26 mouse cellular contexts compared by ENCODE assay signal in genomic region chr10:28649900-28650160, GRCm38 (mm10). TPM values are rescaled to one million over a fixed set of nuclear protein-coding genes. Genes with fewer than 3 reads are reported as not detected.
DNase-seq lines count a peak whose midpoint lies in the region; ATAC-seq and TF ChIP-seq lines count a peak whose summit lies in the region.
"Had no signal": no experiment of that assay in that cellular context is flagged by ENCODE, and none has a peak within 500 bp of the region (broad histone marks: within the 10 kb centered on the region; RNA-seq: fewer than 3 reads in every experiment).

No protein-coding gene starts in this region.

- ATAC-seq in liver, postnatal 0 days = 0 out of 2 replicates have a peak, but pooled peaks have one; percentile 31
- ATAC-seq in lung, embryonic 16.5 days (ENCODE audit: low read depth) = peak; percentile 34; the same call in 1 of the 2 replicates

- TF ChIP-seq POLR2A in lung, adult 2 months (IDR thresholded peaks at IDR 0.05; ENCODE audit: borderline replicate concordance, extremely low read depth, low read depth, low read length) = no peak

- H3K27ac ChIP-seq in liver, postnatal 0 days (ENCODE audit: low read depth) = no peak overlapping the region
- H3K27ac ChIP-seq in lung, embryonic 16.5 days (ENCODE audit: low read length) = no peak overlapping the region
- H3K27ac ChIP-seq: embryonic facial prominence, embryonic 13.5 days; embryonic facial prominence, embryonic 15.5 days; forebrain, embryonic 10.5 days; forebrain, embryonic 12.5 days had no signal

- no peak for TF ChIP-seq CTCF in liver, postnatal 0 days (IDR thresholded peaks at IDR 0.05; ENCODE audit: low read depth)
- TF ChIP-seq CTCF in lung, adult 2 months (IDR thresholded peaks at IDR 0.05; ENCODE audit: insufficient read depth, low read length) = no peak

- WGBS in liver, postnatal 0 days (ENCODE audit: insufficient replicate concordance) = 50% methylated on average over 1 of the region's 1 CpGs
- 26% methylated on average over 1 of the region's 1 CpGs for WGBS in lung, embryonic 16.5 days
- WGBS in lung, adult 2 months = 35% methylated on average over 1 of the region's 1 CpGs

- H3K4me1 ChIP-seq in liver, postnatal 0 days (ENCODE audit: insufficient read depth) = no peaks in the 10 kb centered on the region
- H3K4me1 ChIP-seq in lung, embryonic 16.5 days (replicated peaks; ENCODE audit: control insufficient read depth, insufficient read depth, low read length) = no peaks in the 10 kb centered on the region
- H3K4me1 ChIP-seq in lung, adult 2 months (ENCODE audit: control insufficient read depth, insufficient read depth, low read length) = no peaks in the 10 kb centered on the region
- H3K4me1 ChIP-seq: embryonic facial prominence, embryonic 13.5 days; embryonic facial prominence, embryonic 15.5 days; forebrain, embryonic 10.5 days; forebrain, embryonic 12.5 days had no signal

- DNase-seq in layer of hippocampus, adult 9-11 months = peak; percentile 27
- no peak for DNase-seq in layer of hippocampus, adult 11-12 months (ENCODE audit: low spot score)
- DNase-seq in liver, postnatal 0 days = no peak
- no peak for DNase-seq in liver
- no peak for DNase-seq in lung, postnatal 14 days
- DNase-seq in lung, postnatal 10 days = peak; percentile 2
- DNase-seq in lung, adult 2 months = no peak
- DNase-seq: adrenal gland, adult 2 months; adrenal gland, postnatal 10 days; adrenal gland, postnatal 25 days; cerebellum, adult 11 months; cerebellum, adult 18-20 months; cerebellum, adult 8-10 months; cerebellum, adult 9-11 months; cerebellum, postnatal 14 days; cerebellum, postnatal 36 days; embryo, embryonic 11 days had no signal

- H3K9ac ChIP-seq in liver, postnatal 0 days (replicated peaks) = no peak overlapping the region
- H3K9ac ChIP-seq in lung, embryonic 16.5 days (ENCODE audit: low read length) = no peak overlapping the region
- H3K9ac ChIP-seq: embryonic facial prominence, embryonic 13.5 days; embryonic facial prominence, embryonic 15.5 days; forebrain, embryonic 12.5 days had no signal

- no peaks in the 10 kb centered on the region for H3K27me3 ChIP-seq in liver, postnatal 0 days (ENCODE audit: insufficient read depth, low read length)
- H3K27me3 ChIP-seq in lung, embryonic 16.5 days (ENCODE audit: control insufficient read depth, insufficient read depth, low read depth, low read length) = no peaks in the 10 kb centered on the region
- H3K27me3 ChIP-seq: embryonic facial prominence, embryonic 13.5 days; embryonic facial prominence, embryonic 15.5 days; forebrain, embryonic 12.5 days had no signal

- no peak for TF ChIP-seq EP300 in liver, postnatal 0 days (IDR thresholded peaks at IDR 0.05; ENCODE audit: low read depth)

- no peak overlapping the region for H3K4me3 ChIP-seq in liver, postnatal 0 days (ENCODE audit: low read depth, low read length)
- H3K4me3 ChIP-seq in lung, embryonic 16.5 days (ENCODE audit: low read length) = no peak overlapping the region
- H3K4me3 ChIP-seq in lung, adult 2 months (replicated peaks; ENCODE audit: extremely low read depth, low read depth, low read length) = no peak overlapping the region
- H3K4me3 ChIP-seq: embryonic facial prominence, embryonic 13.5 days; embryonic facial prominence, embryonic 15.5 days; erythroblast, embryonic 14.5 days; forebrain, embryonic 10.5 days; forebrain, embryonic 12.5 days had no signal

- no peaks in the 10 kb centered on the region for H3K9me3 ChIP-seq in liver, postnatal 0 days (ENCODE audit: low read length)
- no peaks in the 10 kb centered on the region for H3K9me3 ChIP-seq in lung, embryonic 16.5 days (ENCODE audit: control insufficient read depth, low read length)
- H3K9me3 ChIP-seq: embryonic facial prominence, embryonic 13.5 days; embryonic facial prominence, embryonic 15.5 days; forebrain, embryonic 10.5 days; forebrain, embryonic 12.5 days had no signal

- no peaks in the 10 kb centered on the region for H3K36me3 ChIP-seq in liver, postnatal 0 days (replicated peaks; ENCODE audit: insufficient read depth, low read length)
- H3K36me3 ChIP-seq in lung, embryonic 16.5 days (ENCODE audit: control insufficient read depth, insufficient read depth, low read length) = no peaks in the 10 kb centered on the region
- H3K36me3 ChIP-seq: embryonic facial prominence, embryonic 13.5 days; embryonic facial prominence, embryonic 15.5 days; forebrain, embryonic 10.5 days; forebrain, embryonic 12.5 days had no signal

- no peak overlapping the region for H3K4me2 ChIP-seq in liver, postnatal 0 days (ENCODE audit: low read depth, low read length)
- H3K4me2 ChIP-seq in lung, embryonic 16.5 days (ENCODE audit: low read depth, low read length) = no peak overlapping the region
- H3K4me2 ChIP-seq: embryonic facial prominence, embryonic 13.5 days; embryonic facial prominence, embryonic 15.5 days; forebrain, embryonic 12.5 days had no signal

RNA-seq across cellular contexts. Expression of gene Themis, which starts 18.3 kb away (rescaled TPM):
- polyA plus RNA-seq in liver, postnatal 0 days (2015; fragmentation: Nextera tagmentation; extraction: Ambion mirVana) = not detected in 2 replicates
- 0.63 and 1.2 TPM in 2 replicates for polyA plus RNA-seq in lung, embryonic 16.5 days (2015; fragmentation: Nextera tagmentation; extraction: Ambion mirVana)
- 0.03 and 0.15 TPM in 2 replicates for polyA plus RNA-seq in lung, adult 2 months (2012; rRNA removed)
- polyA plus RNA-seq: adrenal gland, adult 2 months; brain, embryonic 14.5 days; C2C12; embryonic facial prominence, embryonic 13.5 days; embryonic facial prominence, embryonic 15.5 days; erythroblast, embryonic 14.5 days; forebrain, embryonic 10.5 days; forebrain, embryonic 12.5 days; forebrain, embryonic 14.5 days had no signal

Comparison
In these comparisons a context has a peak if more than half of its experiments do, and no peak if none do; other contexts are left out.
1. DNase-seq: peak in layer of hippocampus, adult 9-11 months (single experiment) and lung, postnatal 10 days (single experiment); none in layer of hippocampus, adult 11-12 months (single experiment), liver, postnatal 0 days (single experiment), liver (single experiment), lung, postnatal 14 days (single experiment) and lung, adult 2 months (single experiment).